Mouse (Mus musculus) ES-E14 (cell line): ENCODE results near the gene N4bp1. TPM values are rescaled to one million over a fixed set of nuclear protein-coding genes. Genes with fewer than 3 reads are reported as not detected.

Experiments
- DNase-seq: peaks from one replicate; pipeline ENCODE4 v3.0.0-alpha.2; 2013; ENCODE audit warnings: low read depth, low spot score
- H3K27ac ChIP-seq: 2 replicates; pipeline ENCODE4 v1.5.1; 2012; ENCODE audit warnings: low read depth, mild to moderate bottlenecking, low read length, moderate library complexity, mixed read lengths; ENCODE audit not compliant: poor library complexity, insufficient read depth, severe bottlenecking
- H3K36me3 ChIP-seq: 2 replicates; pipeline ENCODE4 v1.6.1; 2012; ENCODE audit warnings: mild to moderate bottlenecking, low read length, moderate library complexity, mixed read lengths; ENCODE audit not compliant: control insufficient read depth, poor library complexity, insufficient read depth, severe bottlenecking
- H3K4me1 ChIP-seq, 2 experiments: fragments of 150-350 bp in 1 of 2; sonication (generic) in 1 of 2; 2 replicates each; pipeline ENCODE4 v1.6.1; 2012; ENCODE audit warnings: low read length in 2 of 2, mild to moderate bottlenecking in 1 of 2, mixed read lengths in 1 of 2; ENCODE audit not compliant: control insufficient read depth in 2 of 2, insufficient read depth in 2 of 2, poor library complexity in 1 of 2
- H3K4me3 ChIP-seq, 2 experiments: fragments of 150-350 bp in 1 of 2; sonication (generic) in 1 of 2; 2 replicates each; pipeline ENCODE4 v1.5.1; 2012; ENCODE audit warnings: low read length in 2 of 2, low read depth in 1 of 2, mild to moderate bottlenecking in 1 of 2, mixed read lengths in 1 of 2; ENCODE audit not compliant: insufficient read depth in 1 of 2, poor library complexity in 1 of 2, severe bottlenecking in 1 of 2
- H3K9ac ChIP-seq: 2 replicates; pipeline ENCODE4 v1.6.1; 2012; ENCODE audit warnings: low read depth, mild to moderate bottlenecking, low read length, mixed read lengths; ENCODE audit not compliant: poor library complexity, insufficient read depth, severe bottlenecking
- H3K9me3 ChIP-seq: fragments of 150-350 bp; sonication (generic); 2 replicates; pipeline ENCODE4 v1.6.1; 2012; ENCODE audit warnings: low read depth, mild to moderate bottlenecking, low read length; ENCODE audit not compliant: control insufficient read depth, insufficient read depth
- CHD2 ChIP-seq: IDR thresholded peaks from 2 replicates; pipeline ENCODE4 v1.6.1; 2014; ENCODE audit warnings: mild to moderate bottlenecking, low read depth, low read length, inconsistent platforms
- HCFC1 ChIP-seq: IDR thresholded peaks from 2 replicates; pipeline ENCODE4 v1.6.1; 2012; ENCODE audit warnings: low read length, inconsistent platforms, borderline replicate concordance; ENCODE audit not compliant: insufficient read depth
- MAFK ChIP-seq: IDR thresholded peaks from 2 replicates; pipeline ENCODE4 v1.6.1; 2014; ENCODE audit warnings: mild to moderate bottlenecking, low read depth, low read length, inconsistent platforms; ENCODE audit not compliant: insufficient read depth
- ZC3H11A ChIP-seq: IDR thresholded peaks from 2 replicates; pipeline ENCODE4 v1.6.1; 2012; ENCODE audit warnings: low read depth, mild to moderate bottlenecking, inconsistent platforms, low read length, borderline replicate concordance
- ZNF384 ChIP-seq: IDR thresholded peaks from 2 replicates; pipeline ENCODE4 v1.6.1; 2012; ENCODE audit warnings: low read depth, low read length, inconsistent platforms
- in situ Hi-C, 2 experiments: fragments of 600-800 bp; cut with MboI; formaldehyde crosslinking; loops; one replicate each; pipeline ENCODE4 v1.15.1; 2025; ENCODE audit warnings: low sequenced_read_pairs in 2 of 2, inconsistent platforms in 1 of 2; ENCODE audit not compliant: unreplicated experiment in 2 of 2
- total RNA-seq: library from RNA; depleted of rRNA; stranded (reverse); fragments of 300-350 nt; gene quantifications from 2 replicates; pipeline ENCODE4 v1.2.3, GENCODE M21; 2012

The N4bp1 gene
- total RNA-seq, 1 experiment, result 40.2 TPM

- H3K9me3 ChIP-seq, result no peaks in the 10 kb centered on the region
- H3K9ac ChIP-seq, result no peak overlapping the region
- TF ChIP-seq ZNF384 (no peak), ZC3H11A (no peak), HCFC1 (no peak), MAFK (no peak)
- in situ Hi-C loops, result no loop called here
- no peak overlapping the region for H3K4me3 ChIP-seq
- no peak for DNase-seq
- no peak overlapping the region for H3K27ac ChIP-seq
- H3K36me3 ChIP-seq, result no peaks in the 10 kb centered on the region
- peaks cover 4 to 5% of the 10 kb centered on the region in 2 experiments; a peak in 3 of 4 replicates for H3K4me1 ChIP-seq
Measured at GRCm38 (mm10) chr8:86779207-86779606, 105.9 kb downstream of the N4bp1 start.

- in situ Hi-C loops, result no loop called here
- H3K27ac ChIP-seq, result no peak overlapping the region
- H3K4me3 ChIP-seq, result no peak overlapping the region
- no peak overlapping the region for H3K9ac ChIP-seq
- no peak for DNase-seq
- TF ChIP-seq ZC3H11A (no peak), MAFK (no peak), HCFC1 (no peak)
- no peaks in the 10 kb centered on the region for H3K9me3 ChIP-seq
- H3K36me3 ChIP-seq, result no peaks in the 10 kb centered on the region
- H3K4me1 ChIP-seq, result peaks cover 2 to 4% of the 10 kb centered on the region in 2 experiments; a peak in 3 of 4 replicates
Measured at GRCm38 (mm10) chr8:86769945-86770715, 114.9 kb downstream of the N4bp1 start.

- in situ Hi-C loops, result no loop called here
- no peaks in the 10 kb centered on the region for H3K36me3 ChIP-seq
- H3K9me3 ChIP-seq, result no peaks in the 10 kb centered on the region
- H3K9ac ChIP-seq, result no peak overlapping the region
- H3K4me1 ChIP-seq, result peaks cover 2 to 8% of the 10 kb centered on the region in 2 experiments; a peak in 3 of 4 replicates
- DNase-seq, result no peak
- no peak overlapping the region for H3K4me3 ChIP-seq
- no peak for TF ChIP-seq HCFC1
- TF ChIP-seq MAFK, result no peak
- no peak for TF ChIP-seq ZC3H11A
- TF ChIP-seq CHD2, result no peak
- no peak for TF ChIP-seq ZNF384
- no peak overlapping the region for H3K27ac ChIP-seq
Measured at GRCm38 (mm10) chr8:86768499-86768898, 116.6 kb downstream of the N4bp1 start.

GRCm38 (mm10) chr8:86766548-86767211 is 118.4 kb downstream of the N4bp1 start:
- H3K27ac ChIP-seq, result no peak overlapping the region
- no peaks in the 10 kb centered on the region for H3K9me3 ChIP-seq
- H3K4me3 ChIP-seq, result no peak overlapping the region
- no peak for DNase-seq
- in situ Hi-C loops, result no loop called here
- H3K9ac ChIP-seq, result no peak overlapping the region
- no peaks in the 10 kb centered on the region for H3K36me3 ChIP-seq
- TF ChIP-seq ZNF384 (no peak), MAFK (no peak), ZC3H11A (no peak)
- H3K4me1 ChIP-seq, result peaks cover 2 to 8% of the 10 kb centered on the region in 2 experiments; a peak in 3 of 4 replicates
